Mouse (Mus musculus): ENCODE measurements around the gene Bok.

Bok gene

GRCm38 (mm10) chr1:93740671-93741070 lies 55.2 kb downstream of the Bok start:
- no peak for DNase-seq (ENCODE audit: low read depth, low spot score)

- DNase-seq (ENCODE audit: low read depth, low spot score): no peak
Observed at GRCm38 (mm10) chr1:93741987-93742386, 56.5 kb downstream of the Bok start.

- peak; percentile 66 for DNase-seq (ENCODE audit: low read depth, low spot score)
Observed at GRCm38 (mm10) chr1:93742910-93743309, 57.5 kb downstream of the Bok start.
